Mouse (Mus musculus) granulocyte monocyte progenitor cell, adult 5-6 weeks (primary cell): ENCODE measurements around the gene Gm21987. TPM values are rescaled to one million over a fixed set of nuclear protein-coding genes. Genes with fewer than 3 reads are reported as not detected.
A peak's percentile ranks its signal among the peaks of the same experiment; 100 is the strongest.

Experiments
- ATAC-seq: replicated peaks from 2 replicates; pipeline ENCODE4 v1.8.0; 2016; ENCODE audit warnings: mild to moderate bottlenecking, moderate TSS enrichment, inconsistent platforms; ENCODE audit not compliant: poor library complexity, severe bottlenecking
- total RNA-seq, 2 experiments: library from RNA; stranded (forward) in 1 of 2; stranded (reverse) in 1 of 2; fragments of 200-712, 200-1000 nt in 1 of 2; fragments of >200 nt in 1 of 2; fragmentation: Nextera tagmentation in 1 of 2; gene quantifications; 2 replicates each; pipeline ENCODE4 v1.2.3; 2014 to 2017

Gm21987 gene
- total RNA-seq, 2 experiments from 2014 or later = not detected

GRCm38 (mm10) chr16:38389284-38389893, 42.5 kb downstream of the Gm21987 start:
- ATAC-seq = no peak

- no peak for ATAC-seq
Measured at GRCm38 (mm10) chr16:38390322-38390721, 43.5 kb downstream of the Gm21987 start.

GRCm38 (mm10) chr16:38392126-38392894, 45.5 kb downstream of the Gm21987 start:
- ATAC-seq = no peak

GRCm38 (mm10) chr16:38394191-38394618, 47.4 kb downstream of the Gm21987 start:
- peak; percentile 63 for ATAC-seq

DNA sequence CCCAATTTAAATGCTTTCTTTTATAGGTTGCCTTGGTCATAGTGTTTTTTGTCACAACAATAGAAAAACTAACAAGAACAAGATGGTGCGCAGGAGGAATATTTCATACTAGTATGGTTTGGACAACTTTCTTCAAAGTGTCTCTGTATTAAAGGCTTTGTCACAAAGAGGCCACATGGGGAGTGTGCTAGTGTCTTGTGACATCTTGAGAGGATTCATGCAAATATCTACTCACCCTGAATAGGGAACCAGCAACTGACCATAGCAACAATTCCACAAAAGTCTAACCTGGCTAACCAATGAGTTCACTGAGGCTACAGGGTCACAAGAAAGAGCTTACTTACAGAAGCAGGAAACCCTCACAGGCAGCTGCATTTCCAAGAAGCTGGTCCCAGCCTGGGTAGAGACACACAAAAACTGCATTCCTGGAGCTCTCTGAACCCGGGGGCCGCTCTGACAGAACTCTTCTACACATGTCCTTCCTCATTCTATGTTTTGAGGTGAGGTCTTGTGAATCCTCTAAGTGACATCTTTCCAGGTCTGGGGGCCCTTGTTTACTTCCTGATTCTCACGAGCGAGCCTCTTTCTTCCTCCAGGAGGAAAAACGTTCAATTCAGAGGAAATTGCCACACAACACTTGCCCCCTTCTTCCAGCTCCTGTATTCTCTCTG, 48.4 kb downstream of the Gm21987 start:
- ATAC-seq = peak; percentile 39

- peak; percentile 67 for ATAC-seq
Measured at GRCm38 (mm10) chr16:38396155-38396554, 49.3 kb downstream of the Gm21987 start.

DNA sequence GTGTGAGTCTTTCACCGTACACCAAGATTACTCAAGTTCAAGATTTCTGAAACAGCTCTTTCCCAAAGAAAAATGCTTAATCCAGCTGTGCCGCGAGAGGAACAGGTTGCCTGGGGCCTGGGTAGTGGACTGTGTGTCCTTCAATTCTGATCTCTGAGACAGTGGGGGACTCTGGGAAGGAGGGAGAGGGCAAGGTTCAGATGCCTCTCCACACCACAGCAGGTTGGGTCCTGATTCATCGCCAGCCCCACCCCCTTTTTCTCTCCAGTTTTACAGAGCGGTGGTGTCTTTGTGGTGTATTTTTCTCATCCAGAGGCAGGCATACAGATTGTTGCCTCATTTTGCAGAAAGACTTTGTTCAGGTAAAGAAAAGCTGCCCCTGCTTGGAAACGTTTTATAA, 51.4 kb downstream of the Gm21987 start:
- ATAC-seq = no peak

DNA sequence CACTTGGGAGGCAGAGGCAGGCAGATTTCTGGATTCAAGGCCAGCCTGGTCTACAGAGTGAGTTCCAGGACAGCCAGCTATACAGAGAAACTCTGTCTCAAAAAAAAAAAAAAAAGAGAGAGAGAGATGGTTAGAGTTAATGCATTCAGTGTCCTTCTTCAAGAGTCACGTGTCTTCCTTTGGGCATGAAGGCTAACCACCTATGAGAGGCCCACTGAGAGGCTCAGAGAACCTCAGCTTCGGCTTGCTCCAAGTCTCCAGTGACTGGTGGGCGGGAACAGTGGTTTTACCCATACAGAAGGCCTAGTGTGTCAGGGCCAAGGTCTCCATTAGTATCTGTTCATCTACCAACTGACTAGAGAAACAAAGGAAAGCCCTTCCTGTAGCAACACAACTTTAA, 52.2 kb downstream of the Gm21987 start:
- no peak for ATAC-seq

DNA sequence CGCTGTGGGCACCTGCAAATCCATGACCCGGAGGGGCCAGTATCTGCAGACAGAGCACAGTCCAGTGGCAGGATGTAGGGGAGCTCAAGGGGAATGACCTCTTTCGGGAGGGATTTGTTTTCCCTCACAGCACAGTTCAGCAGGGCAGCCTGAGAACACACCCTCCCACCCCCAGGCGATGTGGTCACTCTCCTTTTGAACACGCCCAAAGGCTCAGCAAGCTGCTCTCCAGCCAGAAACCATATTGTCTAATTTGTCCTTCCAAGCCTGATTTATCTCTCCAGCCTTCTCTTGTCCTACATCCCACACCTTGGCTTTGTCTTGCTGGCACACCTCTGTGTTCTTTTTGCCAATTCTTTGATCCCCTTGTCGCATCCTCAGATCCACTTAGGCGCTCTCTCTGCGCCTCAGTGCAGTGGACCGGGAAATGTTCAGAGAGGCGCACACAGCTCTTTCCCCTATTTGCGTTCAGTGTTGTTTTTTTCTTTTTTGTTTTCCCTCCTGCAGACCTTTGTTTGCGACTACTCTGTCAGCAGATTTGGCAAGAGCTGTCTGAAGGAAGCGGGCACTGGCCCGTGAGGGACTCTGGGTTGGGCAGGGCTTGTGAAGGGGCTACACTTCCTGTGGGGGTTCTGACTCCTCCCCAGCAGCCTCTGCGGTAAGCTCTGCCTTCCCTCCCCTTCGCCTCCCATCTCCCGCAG, 52.8 kb downstream of the Gm21987 start:
- ATAC-seq = peak; percentile 54

GRCm38 (mm10) chr16:38400311-38400960, 53.6 kb downstream of the Gm21987 start:
- ATAC-seq = no peak

GRCm38 (mm10) chr16:38401468-38401867, 54.6 kb downstream of the Gm21987 start:
- no peak for ATAC-seq

DNA sequence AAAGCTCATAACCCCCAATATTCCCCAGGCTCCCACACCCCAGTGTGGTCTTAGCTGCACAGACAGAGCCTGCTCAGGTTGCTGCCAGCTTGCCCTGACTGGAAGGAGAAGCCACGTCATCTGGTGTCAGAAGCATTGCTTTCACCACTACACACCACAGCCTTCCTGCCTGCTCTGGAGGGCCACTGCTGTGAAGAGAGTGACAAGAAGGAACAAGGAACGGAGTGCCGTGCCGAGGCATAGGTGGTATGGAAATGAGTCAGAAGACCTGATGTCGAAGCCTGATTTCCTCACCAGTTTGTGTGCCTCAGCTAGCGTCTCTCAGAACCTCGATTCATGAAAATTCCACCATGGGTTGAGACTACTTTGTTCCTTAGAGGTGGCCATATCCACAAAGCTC, 56.8 kb downstream of the Gm21987 start:
- peak; percentile 84 for ATAC-seq

- ATAC-seq = no peak
Measured at GRCm38 (mm10) chr16:38406293-38406692, 59.5 kb downstream of the Gm21987 start.

DNA sequence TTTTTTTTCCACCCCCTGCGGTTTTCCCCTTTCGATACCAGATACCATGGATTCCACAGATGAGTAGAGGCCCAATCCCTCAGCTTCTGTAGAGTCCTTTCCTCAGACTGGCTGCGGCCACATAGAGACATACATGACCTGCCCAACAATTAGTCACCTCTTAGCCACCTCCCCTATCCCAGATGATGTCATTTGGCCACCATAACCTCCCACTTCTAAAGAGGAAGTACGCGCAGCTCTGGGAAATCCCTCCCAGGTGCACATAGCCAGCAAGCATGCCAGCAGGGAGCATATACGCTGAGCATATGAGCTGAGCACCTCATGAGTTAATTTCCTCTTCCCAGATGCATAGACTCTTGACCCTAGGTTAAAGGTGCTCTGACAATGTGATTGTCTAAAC, 59.9 kb downstream of the Gm21987 start:
- peak; percentile 58 for ATAC-seq

DNA sequence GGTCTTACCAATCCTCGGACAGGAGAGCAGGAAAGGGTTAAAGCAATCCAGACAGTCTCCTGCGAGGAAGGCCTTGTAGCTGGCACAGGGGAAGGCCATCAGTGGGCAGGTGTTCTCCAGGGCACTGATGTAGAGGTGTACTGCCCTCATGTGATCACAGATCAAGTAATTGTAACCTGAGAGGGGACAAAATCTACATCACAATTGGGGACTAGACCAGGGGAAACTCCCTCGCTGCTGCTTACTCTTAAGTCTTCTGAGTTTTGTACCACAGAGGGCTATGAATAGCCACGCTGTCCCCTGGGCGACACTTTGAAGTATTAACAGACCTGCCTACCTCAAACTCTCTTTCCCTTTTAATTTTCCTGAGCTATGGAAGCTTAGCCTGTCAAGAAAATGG, 60.7 kb downstream of the Gm21987 start:
- no peak for ATAC-seq

GRCm38 (mm10) chr16:38408416-38408815, 61.6 kb downstream of the Gm21987 start:
- ATAC-seq = no peak
